10 mouse cellular contexts compared by ENCODE assay signal in the genomic region with DNA sequence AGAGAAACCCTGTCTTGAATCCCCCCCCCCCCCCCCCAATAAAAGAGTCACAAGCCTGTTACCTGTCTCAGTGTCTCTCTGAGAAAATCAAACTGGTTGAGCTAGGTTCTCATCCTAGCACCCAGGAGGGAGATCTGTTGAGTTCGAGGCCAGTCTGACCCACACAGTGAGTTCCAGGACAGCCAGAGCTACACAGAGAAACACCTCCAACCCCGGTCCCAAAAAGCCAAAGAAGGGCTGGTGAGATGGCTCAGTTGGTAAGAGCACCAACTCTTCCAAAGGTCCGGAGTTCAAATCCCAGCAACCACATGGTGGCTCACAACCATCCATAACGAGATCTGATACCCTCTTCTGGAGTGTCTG. TPM values are rescaled to one million over a fixed set of nuclear protein-coding genes. Genes with fewer than 3 reads are reported as not detected.
A peak's percentile ranks its signal among the peaks of the same experiment; 100 is the strongest.
DNase-seq lines count a peak whose midpoint lies in the region; ATAC-seq lines count a peak whose summit lies in the region.
"Had no signal": no experiment of that assay in that cellular context is flagged by ENCODE, and none has a peak within 500 bp of the region (broad histone marks: within the 10 kb centered on the region; RNA-seq: fewer than 3 reads in every experiment).

No protein-coding gene starts in this region.

- H3K9me3 ChIP-seq in hindbrain, embryonic 12.5 days (replicated peaks) = no peaks in the 10 kb centered on the region
- no peaks in the 10 kb centered on the region for H3K9me3 ChIP-seq in hindbrain, embryonic 11.5 days (ENCODE audit: control insufficient read depth, low read length)
- H3K9me3 ChIP-seq in neural tube, embryonic 12.5 days = no peaks in the 10 kb centered on the region
- no peaks in the 10 kb centered on the region for H3K9me3 ChIP-seq in neural tube, embryonic 15.5 days (replicated peaks)
- no peaks in the 10 kb centered on the region for H3K9me3 ChIP-seq in limb, embryonic 12.5 days
- H3K9me3 ChIP-seq in stomach, embryonic 16.5 days (replicated peaks; ENCODE audit: control insufficient read depth, low read length) = no peaks in the 10 kb centered on the region

- WGBS in hindbrain, embryonic 12.5 days = 66% methylated on average over 4 of the region's 4 CpGs
- WGBS in hindbrain, embryonic 11.5 days = 59% methylated on average over 4 of the region's 4 CpGs
- 63% methylated on average over 4 of the region's 4 CpGs for WGBS in neural tube, embryonic 12.5 days
- 61% methylated on average over 4 of the region's 4 CpGs for WGBS in neural tube, embryonic 15.5 days
- 64% methylated on average over 4 of the region's 4 CpGs for WGBS in limb, embryonic 12.5 days
- WGBS in stomach, embryonic 16.5 days = 72% methylated on average over 4 of the region's 4 CpGs

- H3K27me3 ChIP-seq in hindbrain, embryonic 12.5 days = no peaks in the 10 kb centered on the region
- no peaks in the 10 kb centered on the region for H3K27me3 ChIP-seq in hindbrain, embryonic 11.5 days (ENCODE audit: control insufficient read depth, insufficient read depth, low read length)
- H3K27me3 ChIP-seq in neural tube, embryonic 12.5 days (replicated peaks) = no peaks in the 10 kb centered on the region
- H3K27me3 ChIP-seq in neural tube, embryonic 15.5 days (replicated peaks) = no peaks in the 10 kb centered on the region
- no peaks in the 10 kb centered on the region for H3K27me3 ChIP-seq in limb, embryonic 12.5 days
- H3K27me3 ChIP-seq in stomach, embryonic 16.5 days (ENCODE audit: control insufficient read depth, insufficient read depth, low read length) = no peaks in the 10 kb centered on the region

- H3K9ac ChIP-seq in hindbrain, embryonic 12.5 days = no peak overlapping the region
- H3K9ac ChIP-seq in hindbrain, embryonic 11.5 days (ENCODE audit: low read depth, low read length) = no peak overlapping the region
- H3K9ac ChIP-seq in neural tube, embryonic 12.5 days = no peak overlapping the region
- H3K9ac ChIP-seq in neural tube, embryonic 15.5 days (replicated peaks) = no peak overlapping the region
- 0 out of 2 replicates have a peak overlapping the region, but pooled peaks have one; percentile 23 for H3K9ac ChIP-seq in limb, embryonic 12.5 days (replicated peaks)
- no peak overlapping the region; the same call in 1 of the 2 replicates for H3K9ac ChIP-seq in stomach, embryonic 16.5 days (ENCODE audit: low read length)

- H3K4me2 ChIP-seq in hindbrain, embryonic 12.5 days (replicated peaks) = peak overlapping the region; percentile 42; the same call in 1 of the 2 replicates
- H3K4me2 ChIP-seq in hindbrain, embryonic 11.5 days (replicated peaks; ENCODE audit: low read depth, low read length) = no peak overlapping the region
- peak overlapping the region; percentile 54 for H3K4me2 ChIP-seq in neural tube, embryonic 12.5 days (replicated peaks)
- no peak overlapping the region for H3K4me2 ChIP-seq in neural tube, embryonic 15.5 days
- peak overlapping the region; percentile 53 for H3K4me2 ChIP-seq in limb, embryonic 12.5 days
- peak overlapping the region; percentile 58 for H3K4me2 ChIP-seq in stomach, embryonic 16.5 days (ENCODE audit: low read depth, low read length)

- 0 out of 2 replicates have a peak overlapping the region, but pooled peaks have one; percentile 64 for H3K27ac ChIP-seq in hindbrain, embryonic 12.5 days
- H3K27ac ChIP-seq in hindbrain, embryonic 11.5 days (ENCODE audit: low read depth, low read length) = no peak overlapping the region
- H3K27ac ChIP-seq in neural tube, embryonic 12.5 days = no peak overlapping the region
- H3K27ac ChIP-seq in neural tube, embryonic 15.5 days (replicated peaks) = no peak overlapping the region
- peak overlapping the region; percentile 87 for H3K27ac ChIP-seq in limb, embryonic 12.5 days
- H3K27ac ChIP-seq in stomach, embryonic 16.5 days (ENCODE audit: low read length) = peak overlapping the region; percentile 60

- ATAC-seq in hindbrain, embryonic 12.5 days (ENCODE audit: low FRiP score) = no peak
- ATAC-seq in hindbrain, embryonic 11.5 days (ENCODE audit: low FRiP score) = no peak
- ATAC-seq in neural tube, embryonic 12.5 days (ENCODE audit: low FRiP score, low read depth) = no peak
- ATAC-seq in neural tube, embryonic 15.5 days (ENCODE audit: low FRiP score) = no peak
- no peak for ATAC-seq in limb, embryonic 12.5 days (ENCODE audit: insufficient number of reproducible peaks, insufficient read depth, low FRiP score, low TSS enrichment, low read depth)
- ATAC-seq in stomach, embryonic 16.5 days (ENCODE audit: insufficient read depth, low FRiP score) = no peak

- H3K36me3 ChIP-seq in hindbrain, embryonic 12.5 days = no peaks in the 10 kb centered on the region
- no peaks in the 10 kb centered on the region for H3K36me3 ChIP-seq in hindbrain, embryonic 11.5 days (ENCODE audit: control insufficient read depth, insufficient read depth, low read length)
- H3K36me3 ChIP-seq in neural tube, embryonic 12.5 days = no peaks in the 10 kb centered on the region
- no peaks in the 10 kb centered on the region for H3K36me3 ChIP-seq in neural tube, embryonic 15.5 days
- no peaks in the 10 kb centered on the region for H3K36me3 ChIP-seq in limb, embryonic 12.5 days
- no peaks in the 10 kb centered on the region for H3K36me3 ChIP-seq in stomach, embryonic 16.5 days (ENCODE audit: control insufficient read depth, insufficient read depth, low read length)

- no peak overlapping the region for H3K4me3 ChIP-seq in hindbrain, embryonic 12.5 days
- H3K4me3 ChIP-seq in hindbrain, embryonic 11.5 days (ENCODE audit: low read depth, low read length) = no peak overlapping the region
- H3K4me3 ChIP-seq in neural tube, embryonic 12.5 days = no peak overlapping the region
- H3K4me3 ChIP-seq in neural tube, embryonic 15.5 days (replicated peaks) = no peak overlapping the region
- H3K4me3 ChIP-seq in limb, embryonic 12.5 days (replicated peaks) = no peak overlapping the region
- no peak overlapping the region for H3K4me3 ChIP-seq in stomach, embryonic 16.5 days (replicated peaks; ENCODE audit: low read length)

- DNase-seq in hindbrain, embryonic 11.5 days (ENCODE audit: low spot score) = no peak
- DNase-seq in cerebellum, postnatal 25 days = no peak
- DNase-seq in cerebellum, adult 9-10 months = no peak
- DNase-seq: adrenal gland, adult 2 months; cerebellum, adult 9-11 months had no signal

- H3K4me1 ChIP-seq in hindbrain, embryonic 12.5 days = no peaks in the 10 kb centered on the region
- H3K4me1 ChIP-seq in hindbrain, embryonic 11.5 days (replicated peaks; ENCODE audit: control insufficient read depth, insufficient read depth, low read length) = no peaks in the 10 kb centered on the region
- H3K4me1 ChIP-seq in neural tube, embryonic 12.5 days = no peaks in the 10 kb centered on the region
- H3K4me1 ChIP-seq in neural tube, embryonic 15.5 days = 0 out of 2 replicates have a peak, but pooled peaks cover 5% of the 10 kb centered on the region
- no peaks in the 10 kb centered on the region for H3K4me1 ChIP-seq in limb, embryonic 12.5 days (replicated peaks)
- no peaks in the 10 kb centered on the region for H3K4me1 ChIP-seq in stomach, embryonic 16.5 days (ENCODE audit: control insufficient read depth, insufficient read depth, low read length)

RNA-seq across cellular contexts. Expression of a gene that starts 20.5 kb away (rescaled TPM):
- polyA plus RNA-seq in hindbrain, embryonic 12.5 days (2016; fragmentation: Nextera tagmentation; extraction: Ambion mirVana) = 55.6 and 56.4 TPM in 2 replicates
- 77.5 and 86.2 TPM in 2 replicates for polyA plus RNA-seq in hindbrain, embryonic 11.5 days (2014; fragmentation: Nextera tagmentation; extraction: Ambion mirVana)
- 54.6 and 57.6 TPM in 2 replicates for polyA plus RNA-seq in neural tube, embryonic 12.5 days (2016; fragmentation: Nextera tagmentation; extraction: Ambion mirVana)
- 6.8 and 17.1 TPM in 2 replicates for polyA plus RNA-seq in neural tube, embryonic 15.5 days (2015; fragmentation: Nextera tagmentation; extraction: Ambion mirVana)
- polyA plus RNA-seq in limb, embryonic 12.5 days (2016; fragmentation: Nextera tagmentation; extraction: Ambion mirVana) = 106 and 108 TPM in 2 replicates
- polyA plus RNA-seq in stomach, embryonic 16.5 days (2015; fragmentation: Nextera tagmentation; extraction: Ambion mirVana) = 42.4 and 44.3 TPM in 2 replicates

RNA-seq across cellular contexts. Expression of a gene that starts 46.9 kb away (rescaled TPM):
- polyA plus RNA-seq in hindbrain, embryonic 12.5 days (2016; fragmentation: Nextera tagmentation; extraction: Ambion mirVana) = 588 and 618 TPM in 2 replicates
- polyA plus RNA-seq in hindbrain, embryonic 11.5 days (2014; fragmentation: Nextera tagmentation; extraction: Ambion mirVana) = 779 and 892 TPM in 2 replicates
- polyA plus RNA-seq in neural tube, embryonic 12.5 days (2016; fragmentation: Nextera tagmentation; extraction: Ambion mirVana) = 554 and 578 TPM in 2 replicates
- polyA plus RNA-seq in neural tube, embryonic 15.5 days (2015; fragmentation: Nextera tagmentation; extraction: Ambion mirVana) = 530 and 610 TPM in 2 replicates
- polyA plus RNA-seq in limb, embryonic 12.5 days (2016; fragmentation: Nextera tagmentation; extraction: Ambion mirVana) = 892 and 981 TPM in 2 replicates
- 671 and 829 TPM in 2 replicates for polyA plus RNA-seq in stomach, embryonic 16.5 days (2015; fragmentation: Nextera tagmentation; extraction: Ambion mirVana)

RNA-seq across cellular contexts. Expression of a gene that starts 48.8 kb away (rescaled TPM):
- 9.0 and 9.6 TPM in 2 replicates for polyA plus RNA-seq in hindbrain, embryonic 12.5 days (2016; fragmentation: Nextera tagmentation; extraction: Ambion mirVana)
- polyA plus RNA-seq in hindbrain, embryonic 11.5 days (2014; fragmentation: Nextera tagmentation; extraction: Ambion mirVana) = 11.4 and 13.1 TPM in 2 replicates
- 7.0 and 8.0 TPM in 2 replicates for polyA plus RNA-seq in neural tube, embryonic 12.5 days (2016; fragmentation: Nextera tagmentation; extraction: Ambion mirVana)
- 6.3 and 8.7 TPM in 2 replicates for polyA plus RNA-seq in neural tube, embryonic 15.5 days (2015; fragmentation: Nextera tagmentation; extraction: Ambion mirVana)
- polyA plus RNA-seq in limb, embryonic 12.5 days (2016; fragmentation: Nextera tagmentation; extraction: Ambion mirVana) = 8.8 and 11.0 TPM in 2 replicates
- polyA plus RNA-seq in stomach, embryonic 16.5 days (2015; fragmentation: Nextera tagmentation; extraction: Ambion mirVana) = 14.2 and 14.6 TPM in 2 replicates

RNA-seq across cellular contexts. Expression of a gene that starts 49.0 kb away (rescaled TPM):
- polyA plus RNA-seq in hindbrain, embryonic 12.5 days (2016; fragmentation: Nextera tagmentation; extraction: Ambion mirVana) = 0.78 and 1.3 TPM in 2 replicates
- polyA plus RNA-seq in hindbrain, embryonic 11.5 days (2014; fragmentation: Nextera tagmentation; extraction: Ambion mirVana) = 0.53 TPM in 1 of 2 replicates, not detected in the other
- 0.28 and 0.85 TPM in 2 replicates for polyA plus RNA-seq in neural tube, embryonic 12.5 days (2016; fragmentation: Nextera tagmentation; extraction: Ambion mirVana)
- polyA plus RNA-seq in neural tube, embryonic 15.5 days (2015; fragmentation: Nextera tagmentation; extraction: Ambion mirVana) = 1.4 and 1.5 TPM in 2 replicates
- polyA plus RNA-seq in limb, embryonic 12.5 days (2016; fragmentation: Nextera tagmentation; extraction: Ambion mirVana) = 0.26 and 0.65 TPM in 2 replicates
- polyA plus RNA-seq in stomach, embryonic 16.5 days (2015; fragmentation: Nextera tagmentation; extraction: Ambion mirVana) = 0.32 and 0.61 TPM in 2 replicates

Comparison
In these comparisons a context has a peak if more than half of its experiments do, and no peak if none do; other contexts are left out.
1. H3K27ac ChIP-seq: peak in hindbrain, embryonic 12.5 days (single experiment), limb, embryonic 12.5 days (single experiment) and stomach, embryonic 16.5 days (single experiment); none in hindbrain, embryonic 11.5 days (single experiment), neural tube, embryonic 12.5 days (single experiment) and neural tube, embryonic 15.5 days (single experiment).
2. H3K4me2 ChIP-seq: peak in hindbrain, embryonic 12.5 days (single experiment), neural tube, embryonic 12.5 days (single experiment), limb, embryonic 12.5 days (single experiment) and stomach, embryonic 16.5 days (single experiment); none in hindbrain, embryonic 11.5 days (single experiment) and neural tube, embryonic 15.5 days (single experiment).